Mouse (Mus musculus) intestine, embryonic 14.5 days (tissue): ENCODE measurements around the gene Ascl3. TPM values are rescaled to one million over a fixed set of nuclear protein-coding genes. Genes with fewer than 3 reads are reported as not detected.

Experiments used
- ATAC-seq: fragments of 200-750 bp; cut with Nextera tagmentation; replicated peaks from 2 replicates; pipeline ENCODE4 v1.8.0; 2017; ENCODE audit warnings: low read depth, moderate number of reproducible peaks, moderate TSS enrichment, moderate library complexity; ENCODE audit not compliant: low FRiP score, low TSS enrichment
- DNase-seq: peaks from one replicate; pipeline ENCODE4 v3.0.0-alpha.2; 2018; ENCODE audit warnings: low spot score
- H3K27ac ChIP-seq: fragments of 300-500 bp; sonication (generic); 2 replicates; pipeline ENCODE4 v1.5.1; 2014; ENCODE audit warnings: low read depth, mild to moderate bottlenecking, control low read depth
- H3K27me3 ChIP-seq: fragments of 300-500 bp; sonication (generic); replicated peaks from 2 replicates; pipeline ENCODE4 v1.6.1; 2014; ENCODE audit warnings: low read length, control low read depth; ENCODE audit not compliant: control insufficient read depth, insufficient read depth
- H3K36me3 ChIP-seq: fragments of 300-500 bp; sonication (generic); 2 replicates; pipeline ENCODE4 v1.6.1; 2014; ENCODE audit warnings: low read length, control low read depth; ENCODE audit not compliant: control insufficient read depth, insufficient read depth
- H3K4me1 ChIP-seq: fragments of 300-500 bp; sonication (generic); replicated peaks from 2 replicates; pipeline ENCODE4 v1.6.1; 2014; ENCODE audit warnings: low read length, control low read depth, mixed read lengths; ENCODE audit not compliant: control insufficient read depth, insufficient read depth
- H3K4me2 ChIP-seq: fragments of 300-500 bp; sonication (generic); 2 replicates; pipeline ENCODE4 v1.6.1; 2014; ENCODE audit warnings: low read length
- H3K4me3 ChIP-seq: fragments of 300-500 bp; sonication (generic); 2 replicates; pipeline ENCODE4 v1.5.1; 2014; ENCODE audit warnings: low read depth, low read length, control low read depth, mixed read lengths
- H3K9ac ChIP-seq: fragments of 300-500 bp; sonication (generic); 2 replicates; pipeline ENCODE4 v1.6.1; 2014; ENCODE audit warnings: mild to moderate bottlenecking, low read length
- H3K9me3 ChIP-seq: fragments of 300-500 bp; sonication (generic); 2 replicates; pipeline ENCODE4 v1.6.1; 2016; ENCODE audit warnings: low read length, control low read depth; ENCODE audit not compliant: control insufficient read depth
- WGBS: fragments of 180-500 bp; shearing (Covaris S2); extraction: QIAGEN DNeasy Blood & Tissue Kit; methylation state at CpG from one replicate; pipeline ENCODE4 v1.1.7; 2014; 5-methylcytosine and 5-hydroxymethylcytosine counted together
- polyA plus RNA-seq: library from polyadenylated mRNA; unstranded; fragments of >200 nt; fragmentation: Nextera tagmentation; extraction: Ambion mirVana; gene quantifications from 2 replicates; pipeline ENCODE4 v1.2.1, GENCODE M21; 2014

The Ascl3 gene
- 0.46 TPM in 1 of 2 replicates, not detected in the other for polyA plus RNA-seq

DNA sequence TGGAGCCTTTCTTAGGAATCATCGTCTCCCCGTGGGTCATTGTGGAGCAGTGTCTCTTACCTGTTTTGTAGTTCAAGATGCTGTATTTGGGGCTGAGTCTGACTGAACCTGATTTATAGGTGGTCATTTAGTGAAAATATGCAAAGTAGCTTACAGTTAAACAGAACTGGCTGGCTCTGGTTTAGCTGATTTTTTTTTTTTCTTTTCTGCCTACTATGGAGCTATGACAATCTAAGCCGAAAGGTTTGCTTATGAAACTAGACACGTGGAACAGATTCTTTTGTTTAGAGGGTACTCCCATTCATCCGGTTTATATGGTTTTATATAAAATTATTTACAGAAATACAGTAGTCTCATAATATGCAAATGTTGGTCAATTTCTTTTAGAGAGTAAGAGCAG, at the start of gene Ascl3:
TSS of gene Ascl3 (minus strand) at position 101 of the 400 bp plus-strand sequence.
- H3K4me1 ChIP-seq = peaks cover 6% of the 10 kb centered on the region; the same call in 1 of the 2 replicates
- DNase-seq = no peak
- no peak within 1 kb of the TSS for H3K9ac ChIP-seq
- 79% methylated on average over 5 of the region's 5 CpGs for WGBS
- no peaks in the 10 kb centered on the region for H3K27me3 ChIP-seq
- no peak within 1 kb of the TSS for H3K4me3 ChIP-seq
- H3K9me3 ChIP-seq = no peaks in the 10 kb centered on the region
- H3K36me3 ChIP-seq = peaks cover 11% of the 10 kb centered on the region
- H3K27ac ChIP-seq = no peak within 1 kb of the TSS
- no peak within 1 kb of the TSS for H3K4me2 ChIP-seq
- no peak for ATAC-seq

DNA sequence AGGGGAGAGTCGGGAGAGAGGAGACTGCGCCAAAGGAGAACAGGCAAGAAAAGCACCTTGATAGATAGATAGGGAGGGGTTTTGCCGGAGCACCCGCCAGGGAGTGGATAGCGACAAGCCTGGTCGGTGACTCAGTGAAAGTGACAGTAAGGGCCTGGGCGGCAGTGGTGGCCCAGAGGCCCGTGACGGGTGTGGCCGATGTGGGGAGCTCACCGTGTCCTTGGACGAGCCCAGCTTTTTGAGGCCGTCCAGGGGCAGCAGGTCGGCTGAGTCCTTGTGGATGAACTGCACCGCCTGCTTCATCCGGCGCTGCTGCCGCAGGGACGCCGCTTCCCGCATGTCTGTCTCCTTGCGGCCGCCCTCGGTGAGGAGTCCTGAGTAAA, 49.6 kb upstream of the Ascl3 start:
- Histone ChIP-seq H3K9ac (0 out of 2 replicates have a peak overlapping the region, but pooled peaks have one; percentile 13), H3K9me3 (no peaks in the 10 kb centered on the region), H3K27me3 (peaks cover 54% of the 10 kb centered on the region), H3K36me3 (no peaks in the 10 kb centered on the region), H3K4me3 (peak overlapping the region; percentile 37), H3K27ac (no peak overlapping the region), H3K4me2 (peak overlapping the region; percentile 96), H3K4me1 (peaks cover 6% of the 10 kb centered on the region; the same call in 1 of the 2 replicates)
- DNase-seq (no peak), ATAC-seq (peak; percentile 45)
- WGBS = under 1% methylated on average over 24 of the region's 24 CpGs

DNA sequence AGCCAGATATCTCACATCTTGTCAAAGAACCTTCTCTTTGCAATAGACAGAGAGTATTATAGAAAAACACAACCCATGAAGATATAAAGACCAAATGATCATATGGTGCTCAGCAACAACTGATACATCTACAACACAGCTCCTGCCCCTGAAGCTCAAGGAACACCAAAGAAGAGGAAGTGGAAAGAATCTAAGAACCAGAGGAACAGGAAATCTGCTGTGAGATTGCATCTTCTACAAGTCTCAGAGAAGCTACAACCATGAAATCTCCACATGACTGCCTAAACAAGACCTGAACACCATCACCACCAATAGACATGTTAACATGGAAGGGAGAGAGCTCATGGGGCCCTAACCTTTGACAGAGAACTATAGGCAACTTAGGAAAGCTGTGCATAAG, 40.7 kb upstream of the Ascl3 start:
- no peaks in the 10 kb centered on the region for H3K27me3 ChIP-seq
- H3K9me3 ChIP-seq = no peaks in the 10 kb centered on the region
- H3K9ac ChIP-seq = no peak overlapping the region
- no peak overlapping the region for H3K27ac ChIP-seq
- H3K36me3 ChIP-seq = no peaks in the 10 kb centered on the region
- H3K4me2 ChIP-seq = no peak overlapping the region
- no peaks in the 10 kb centered on the region for H3K4me1 ChIP-seq
- no peak overlapping the region for H3K4me3 ChIP-seq
- no peak for ATAC-seq
- DNase-seq = no peak

DNA sequence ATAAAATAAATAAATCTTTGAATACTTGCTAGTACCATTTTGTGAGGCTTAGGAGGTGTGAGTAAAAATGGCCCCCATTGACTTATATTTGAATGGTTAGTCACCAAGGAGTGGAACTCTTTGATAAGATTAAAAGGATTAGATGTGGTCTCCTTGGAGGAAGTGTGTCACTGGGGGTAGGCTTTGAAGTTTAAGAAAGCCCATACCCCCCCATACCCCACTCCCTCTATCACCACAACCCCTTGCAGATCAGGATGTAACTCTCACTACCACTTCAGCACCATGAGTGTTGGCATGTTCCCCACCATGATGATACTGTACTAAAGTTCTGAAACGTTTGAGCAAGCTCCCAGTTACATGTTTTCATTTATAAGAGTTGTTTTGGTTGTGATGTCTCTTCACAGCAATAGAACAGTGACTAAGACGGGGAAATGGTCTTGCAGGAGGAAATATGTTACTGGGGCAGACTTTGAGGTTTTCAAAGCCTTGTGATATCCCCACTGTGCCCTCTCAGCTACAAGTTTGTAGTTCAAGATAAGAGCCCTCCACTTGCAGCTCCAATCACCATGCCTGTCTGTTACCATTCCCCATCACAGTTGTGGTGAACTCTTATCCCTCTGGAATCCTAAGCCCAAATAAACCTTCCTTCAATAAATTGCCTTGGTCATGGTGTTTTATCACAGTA, 37.3 kb upstream of the Ascl3 start:
- Histone ChIP-seq H3K4me1 (no peaks in the 10 kb centered on the region), H3K9me3 (no peaks in the 10 kb centered on the region), H3K4me2 (no peak overlapping the region), H3K9ac (no peak overlapping the region), H3K36me3 (no peaks in the 10 kb centered on the region), H3K27me3 (no peaks in the 10 kb centered on the region), H3K4me3 (no peak overlapping the region), H3K27ac (no peak overlapping the region)
- WGBS = 59% methylated on average over 2 of the region's 2 CpGs
- DNase-seq (no peak), ATAC-seq (no peak)

DNA sequence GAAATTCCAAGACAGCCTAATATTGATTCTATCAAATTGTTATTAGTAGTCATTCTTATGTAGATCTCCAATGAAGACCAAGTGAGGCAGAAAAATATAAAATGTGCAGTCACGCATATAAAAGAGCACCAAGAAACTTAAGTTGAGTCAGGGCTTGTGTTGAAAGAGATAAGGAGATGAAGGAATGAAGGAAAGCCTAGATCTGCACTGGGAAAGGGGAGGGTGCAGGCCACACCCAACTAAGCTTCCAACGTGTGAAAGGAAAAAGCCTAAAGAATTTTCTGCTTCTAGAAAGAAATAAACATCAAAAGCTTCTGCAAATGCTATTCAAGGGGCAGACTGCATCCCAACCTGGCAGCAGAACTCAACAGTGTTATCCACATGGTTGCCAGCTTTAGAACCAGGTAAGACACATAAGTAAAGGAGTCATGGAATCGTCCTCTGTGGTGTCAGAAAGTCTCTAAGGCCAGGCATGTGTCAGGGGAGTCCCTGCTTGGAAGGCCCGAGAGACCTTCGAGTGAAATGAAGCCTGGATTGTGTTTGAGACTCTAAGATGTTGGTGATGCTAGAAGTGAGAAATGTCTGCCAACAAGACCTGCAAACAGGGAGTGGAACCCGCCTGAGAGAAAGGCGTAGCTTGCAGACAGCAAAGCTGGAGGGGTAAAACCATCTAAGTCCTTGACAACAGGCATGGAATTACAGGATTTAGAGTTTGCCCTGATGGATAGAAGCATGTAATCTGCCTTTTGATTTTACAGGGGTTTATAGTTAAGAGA, 36.2 kb upstream of the Ascl3 start:
- Histone ChIP-seq H3K4me3 (no peak overlapping the region), H3K27me3 (no peaks in the 10 kb centered on the region), H3K9me3 (no peaks in the 10 kb centered on the region), H3K4me1 (no peaks in the 10 kb centered on the region), H3K4me2 (no peak overlapping the region), H3K9ac (no peak overlapping the region), H3K36me3 (no peaks in the 10 kb centered on the region), H3K27ac (no peak overlapping the region)
- DNase-seq (no peak), ATAC-seq (no peak)
- whole genome bisulfite sequencing = 83% methylated on average over 7 of the region's 7 CpGs

DNA sequence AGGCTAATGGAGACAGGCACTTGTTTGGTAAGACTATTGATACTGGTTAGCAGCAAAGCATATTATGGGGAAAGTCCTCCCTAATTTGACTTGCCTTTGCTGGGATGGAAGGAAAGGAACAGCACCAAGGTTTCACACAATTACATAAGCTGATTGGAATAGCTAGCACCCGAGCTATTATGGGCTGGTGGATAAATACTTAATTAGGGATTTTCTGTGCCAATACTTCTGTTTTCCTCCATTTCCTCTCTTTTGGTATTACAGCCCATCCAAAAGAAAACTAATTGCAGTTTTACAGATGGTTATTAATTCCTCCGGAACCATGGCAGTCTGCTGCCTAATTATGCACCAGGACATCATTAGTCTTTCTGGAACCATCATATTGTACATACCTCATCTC, 32.5 kb upstream of the Ascl3 start:
- Histone ChIP-seq H3K4me2 (no peak overlapping the region), H3K36me3 (no peaks in the 10 kb centered on the region), H3K27me3 (no peaks in the 10 kb centered on the region), H3K9me3 (no peaks in the 10 kb centered on the region), H3K9ac (no peak overlapping the region), H3K4me3 (no peak overlapping the region), H3K4me1 (no peaks in the 10 kb centered on the region), H3K27ac (no peak overlapping the region)
- ATAC-seq (no peak), DNase-seq (no peak)
- WGBS = 77% methylated on average over 2 of the region's 2 CpGs

DNA sequence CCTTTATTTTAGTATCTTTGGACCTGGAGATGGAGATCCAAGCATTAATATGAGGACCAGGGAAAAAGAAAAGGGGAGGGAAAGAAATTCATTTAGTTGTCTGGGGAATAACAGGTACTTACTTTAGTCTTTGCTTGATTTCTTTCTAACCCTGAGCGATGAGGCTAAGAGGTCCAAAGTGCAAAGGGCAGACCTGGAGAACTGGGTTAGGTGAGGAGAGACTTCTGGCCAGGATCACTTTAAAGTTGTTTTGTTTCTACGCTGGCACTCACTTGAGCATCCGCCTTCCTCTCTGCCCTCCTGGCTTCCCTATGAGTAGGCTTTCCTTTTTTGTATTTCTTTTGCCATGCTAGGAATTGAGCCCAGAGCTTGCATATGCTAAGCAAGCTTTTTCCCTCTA, 24.8 kb upstream of the Ascl3 start:
- Histone ChIP-seq H3K4me3 (no peak overlapping the region), H3K4me1 (peaks cover 5% of the 10 kb centered on the region), H3K27ac (no peak overlapping the region), H3K4me2 (no peak overlapping the region), H3K36me3 (no peaks in the 10 kb centered on the region), H3K9me3 (no peaks in the 10 kb centered on the region), H3K27me3 (no peaks in the 10 kb centered on the region), H3K9ac (no peak overlapping the region)
- ATAC-seq = no peak
- DNase-seq = no peak
- 89% methylated on average over 3 of the region's 3 CpGs for WGBS

DNA sequence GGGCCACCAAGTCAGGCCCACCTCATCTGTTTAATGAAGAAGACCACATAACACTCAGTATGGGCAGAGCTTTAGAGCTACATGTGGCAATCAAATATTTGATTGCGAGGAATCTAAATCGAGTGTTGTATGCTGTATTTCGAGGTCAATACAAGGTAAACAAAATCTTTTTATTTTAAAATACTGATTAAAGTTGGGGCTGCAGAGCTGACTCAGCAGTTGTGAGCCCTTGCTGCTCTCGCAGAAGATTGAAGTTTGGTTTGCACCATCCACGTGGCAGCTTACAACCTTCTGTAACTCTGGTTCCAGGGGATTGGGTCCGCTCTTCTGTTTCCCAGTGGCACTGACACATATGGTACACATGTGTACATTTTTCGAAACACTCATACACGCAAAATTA, 22.5 kb upstream of the Ascl3 start:
- no peak overlapping the region for H3K4me2 ChIP-seq
- H3K27ac ChIP-seq = no peak overlapping the region
- H3K27me3 ChIP-seq = no peaks in the 10 kb centered on the region
- no peaks in the 10 kb centered on the region for H3K36me3 ChIP-seq
- 91% methylated on average over 8 of the region's 8 CpGs for WGBS
- DNase-seq (no peak), ATAC-seq (no peak)
- H3K9me3 ChIP-seq = no peaks in the 10 kb centered on the region
- H3K9ac ChIP-seq = no peak overlapping the region
- peaks cover 5% of the 10 kb centered on the region for H3K4me1 ChIP-seq
- no peak overlapping the region for H3K4me3 ChIP-seq
